Comparison of ENCODE assay signal across 21 mouse cellular contexts in the genomic region with DNA sequence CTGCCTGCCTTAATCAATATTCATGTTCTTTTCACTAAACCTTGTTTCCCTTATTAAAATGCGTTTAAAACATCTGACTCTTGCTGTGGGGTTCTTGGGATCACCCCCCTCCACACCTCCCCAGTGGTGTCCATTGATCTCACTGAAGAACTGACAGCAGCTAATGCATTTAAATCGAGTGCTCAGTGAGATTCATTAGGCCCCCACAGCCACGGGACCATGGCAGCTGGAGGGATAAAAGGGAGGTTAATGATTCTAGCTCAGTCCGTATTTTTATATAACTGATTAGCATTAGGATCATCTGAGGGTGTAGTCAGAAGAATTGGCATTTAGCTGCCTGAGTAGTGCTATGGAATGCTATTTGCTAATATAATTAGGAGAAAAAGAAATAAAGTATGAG. TPM values are rescaled to one million over a fixed set of nuclear protein-coding genes. Genes with fewer than 3 reads are reported as not detected.
A peak's percentile ranks its signal among the peaks of the same experiment; 100 is the strongest.
DNase-seq lines count a peak whose midpoint lies in the region; ATAC-seq lines count a peak whose summit lies in the region.
"Had no signal": no experiment of that assay in that cellular context is flagged by ENCODE, and none has a peak within 500 bp of the region (broad histone marks: within the 10 kb centered on the region; RNA-seq: fewer than 3 reads in every experiment).

No protein-coding gene starts in this region.

- WGBS in hindbrain, embryonic 11.5 days, result 34% methylated on average over 4 of the region's 4 CpGs
- WGBS in hindbrain, embryonic 16.5 days, result 15% methylated on average over 4 of the region's 4 CpGs
- WGBS in hindbrain, embryonic 12.5 days, result 23% methylated on average over 4 of the region's 4 CpGs
- 20% methylated on average over 4 of the region's 4 CpGs for WGBS in neural tube, embryonic 14.5 days

- peak; percentile 86 for ATAC-seq in hindbrain, embryonic 11.5 days (ENCODE audit: low FRiP score)
- ATAC-seq in hindbrain, embryonic 16.5 days, result no peak
- ATAC-seq in hindbrain, embryonic 12.5 days (ENCODE audit: low FRiP score), result peak; percentile 88
- peak; percentile 41; the same call in 1 of the 2 replicates for ATAC-seq in neural tube, embryonic 14.5 days (ENCODE audit: low read depth)
- no peak for ATAC-seq in erythroblast, adult 5-6 weeks (replicated peaks; ENCODE audit: low FRiP score, poor library complexity, severe bottlenecking)
- ATAC-seq: intestine, embryonic 16.5 days had no signal

- H3K27ac ChIP-seq in hindbrain, embryonic 11.5 days (ENCODE audit: low read depth, low read length), result peak overlapping the region; percentile 7; the same call in 1 of the 2 replicates
- H3K27ac ChIP-seq in hindbrain, embryonic 16.5 days (ENCODE audit: low read depth, low read length), result no peak overlapping the region
- peak overlapping the region; percentile 72 for H3K27ac ChIP-seq in hindbrain, embryonic 12.5 days
- no peak overlapping the region for H3K27ac ChIP-seq in neural tube, embryonic 14.5 days (ENCODE audit: low read depth, low read length)
- H3K27ac ChIP-seq: heart, adult 2 months; heart, embryonic 15.5 days; limb, embryonic 13.5 days; liver, embryonic 13.5 days had no signal

- no peaks in the 10 kb centered on the region for H3K9me3 ChIP-seq in hindbrain, embryonic 11.5 days (ENCODE audit: control insufficient read depth, low read length)
- no peaks in the 10 kb centered on the region for H3K9me3 ChIP-seq in hindbrain, embryonic 16.5 days (ENCODE audit: control insufficient read depth, low read length)
- no peaks in the 10 kb centered on the region; the same call in 1 of the 2 replicates for H3K9me3 ChIP-seq in hindbrain, embryonic 12.5 days (replicated peaks)
- no peaks in the 10 kb centered on the region for H3K9me3 ChIP-seq in neural tube, embryonic 14.5 days (ENCODE audit: control insufficient read depth, low read length)
- H3K9me3 ChIP-seq: heart, embryonic 15.5 days; limb, embryonic 13.5 days; liver, embryonic 13.5 days had no signal

- 0 out of 2 replicates have a peak, but pooled peaks cover 2% of the 10 kb centered on the region for H3K4me1 ChIP-seq in hindbrain, embryonic 11.5 days (replicated peaks; ENCODE audit: control insufficient read depth, insufficient read depth, low read length)
- no peaks in the 10 kb centered on the region; the same call in 1 of the 2 replicates for H3K4me1 ChIP-seq in hindbrain, embryonic 16.5 days (ENCODE audit: control insufficient read depth, insufficient read depth, low read depth, low read length)
- H3K4me1 ChIP-seq in hindbrain, embryonic 12.5 days, result peaks cover 13% of the 10 kb centered on the region
- 0 out of 2 replicates have a peak, but pooled peaks cover 4% of the 10 kb centered on the region for H3K4me1 ChIP-seq in neural tube, embryonic 14.5 days (ENCODE audit: control insufficient read depth, insufficient read depth, low read length)
- H3K4me1 ChIP-seq: limb, embryonic 13.5 days; liver, embryonic 13.5 days had no signal

- H3K36me3 ChIP-seq in hindbrain, embryonic 11.5 days (ENCODE audit: control insufficient read depth, insufficient read depth, low read length), result 0 out of 2 replicates have a peak, but pooled peaks cover 3% of the 10 kb centered on the region
- peaks cover 6% of the 10 kb centered on the region for H3K36me3 ChIP-seq in hindbrain, embryonic 16.5 days (ENCODE audit: control insufficient read depth, insufficient read depth, low read length)
- H3K36me3 ChIP-seq in hindbrain, embryonic 12.5 days, result 0 out of 2 replicates have a peak, but pooled peaks cover 11% of the 10 kb centered on the region
- H3K36me3 ChIP-seq in neural tube, embryonic 14.5 days (ENCODE audit: control insufficient read depth, insufficient read depth, low read length), result no peaks in the 10 kb centered on the region

- H3K9ac ChIP-seq in hindbrain, embryonic 11.5 days (ENCODE audit: low read depth, low read length), result no peak overlapping the region
- no peak overlapping the region for H3K9ac ChIP-seq in hindbrain, embryonic 16.5 days (ENCODE audit: low read depth, low read length)
- H3K9ac ChIP-seq in hindbrain, embryonic 12.5 days, result no peak overlapping the region
- H3K9ac ChIP-seq in neural tube, embryonic 14.5 days (replicated peaks; ENCODE audit: low read depth, low read length), result no peak overlapping the region
- H3K9ac ChIP-seq: heart, embryonic 15.5 days; limb, embryonic 13.5 days; liver, embryonic 13.5 days; lung, embryonic 14.5 days had no signal

- H3K27me3 ChIP-seq in hindbrain, embryonic 11.5 days (ENCODE audit: control insufficient read depth, insufficient read depth, low read length), result no peaks in the 10 kb centered on the region
- no peaks in the 10 kb centered on the region for H3K27me3 ChIP-seq in hindbrain, embryonic 16.5 days (replicated peaks; ENCODE audit: control insufficient read depth, insufficient read depth, low read length)
- H3K27me3 ChIP-seq in hindbrain, embryonic 12.5 days, result no peaks in the 10 kb centered on the region
- no peaks in the 10 kb centered on the region for H3K27me3 ChIP-seq in neural tube, embryonic 14.5 days (ENCODE audit: control insufficient read depth, insufficient read depth, low read length)
- H3K27me3 ChIP-seq: heart, embryonic 15.5 days; limb, embryonic 13.5 days; liver, embryonic 13.5 days had no signal

- peak; percentile 43 for DNase-seq in hindbrain, embryonic 11.5 days (ENCODE audit: low spot score)
- peak; percentile 16 for DNase-seq in mesoderm, embryonic 11.5 days (ENCODE audit: low read depth, low spot score)
- DNase-seq in T-cell, adult 2 months (ENCODE audit: low spot score), result no peak
- DNase-seq: adrenal gland, postnatal 10 days; cerebellum, adult 11 months; cerebellum, postnatal 10 days; gastrocnemius, postnatal 14 days; heart, adult 2 months; kidney, postnatal 4 days; liver, embryonic 13.5 days; lung, embryonic 14.5 days; lung, postnatal 4 days; retina, postnatal 1 day; right cerebral cortex, postnatal 4 days had no signal

- H3K4me2 ChIP-seq in hindbrain, embryonic 11.5 days (replicated peaks; ENCODE audit: low read depth, low read length), result no peak overlapping the region
- H3K4me2 ChIP-seq in hindbrain, embryonic 16.5 days (ENCODE audit: low read length), result no peak overlapping the region
- H3K4me2 ChIP-seq in hindbrain, embryonic 12.5 days (replicated peaks), result no peak overlapping the region
- H3K4me2 ChIP-seq in neural tube, embryonic 14.5 days (ENCODE audit: low read depth, low read length), result no peak overlapping the region
- H3K4me2 ChIP-seq: heart, embryonic 15.5 days; limb, embryonic 13.5 days; liver, embryonic 13.5 days; lung, embryonic 14.5 days had no signal

- H3K4me3 ChIP-seq in hindbrain, embryonic 11.5 days (ENCODE audit: low read depth, low read length), result no peak overlapping the region
- H3K4me3 ChIP-seq in hindbrain, embryonic 16.5 days (ENCODE audit: low read length), result no peak overlapping the region
- no peak overlapping the region for H3K4me3 ChIP-seq in hindbrain, embryonic 12.5 days
- H3K4me3 ChIP-seq in neural tube, embryonic 14.5 days (ENCODE audit: low read depth, low read length), result no peak overlapping the region
- H3K4me3 ChIP-seq: heart, adult 2 months; heart, embryonic 15.5 days; limb, embryonic 13.5 days; liver, embryonic 13.5 days had no signal

RNA-seq across cellular contexts. Expression of gene Prmt3, which starts 41.2 kb away (rescaled TPM):
- polyA plus RNA-seq in hindbrain, embryonic 11.5 days (2014; fragmentation: Nextera tagmentation; extraction: Ambion mirVana), result 53.5 and 56.8 TPM in 2 replicates
- polyA plus RNA-seq in hindbrain, embryonic 16.5 days (2015; fragmentation: Nextera tagmentation; extraction: Ambion mirVana), result 44.9 and 50.0 TPM in 2 replicates
- polyA plus RNA-seq in hindbrain, embryonic 12.5 days (2016; fragmentation: Nextera tagmentation; extraction: Ambion mirVana), result 53.1 and 56.2 TPM in 2 replicates
- polyA plus RNA-seq in neural tube, embryonic 14.5 days (2014; fragmentation: Nextera tagmentation; extraction: Ambion mirVana), result 53.2 and 56.3 TPM in 2 replicates
- 10.2 and 17.3 TPM in 2 replicates for total RNA-seq in erythroblast, adult 5-6 weeks (2015; ENCODE audit: low replicate concordance)
- total RNA-seq in erythroblast, adult 5-6 weeks (2017; ENCODE audit: low replicate concordance), result 11.6 and 21.5 TPM in 2 replicates

Comparison
In these comparisons a context has a peak if more than half of its experiments do, and no peak if none do; other contexts are left out.
1. ATAC-seq: peak in hindbrain, embryonic 11.5 days (single experiment), hindbrain, embryonic 12.5 days (single experiment) and neural tube, embryonic 14.5 days (single experiment); none in hindbrain, embryonic 16.5 days (single experiment) and erythroblast, adult 5-6 weeks (single experiment).
2. H3K27ac ChIP-seq: peak in hindbrain, embryonic 11.5 days (single experiment) and hindbrain, embryonic 12.5 days (single experiment); none in hindbrain, embryonic 16.5 days (single experiment) and neural tube, embryonic 14.5 days (single experiment).